14 mouse cellular contexts compared by ENCODE assay signal in the genomic region with DNA sequence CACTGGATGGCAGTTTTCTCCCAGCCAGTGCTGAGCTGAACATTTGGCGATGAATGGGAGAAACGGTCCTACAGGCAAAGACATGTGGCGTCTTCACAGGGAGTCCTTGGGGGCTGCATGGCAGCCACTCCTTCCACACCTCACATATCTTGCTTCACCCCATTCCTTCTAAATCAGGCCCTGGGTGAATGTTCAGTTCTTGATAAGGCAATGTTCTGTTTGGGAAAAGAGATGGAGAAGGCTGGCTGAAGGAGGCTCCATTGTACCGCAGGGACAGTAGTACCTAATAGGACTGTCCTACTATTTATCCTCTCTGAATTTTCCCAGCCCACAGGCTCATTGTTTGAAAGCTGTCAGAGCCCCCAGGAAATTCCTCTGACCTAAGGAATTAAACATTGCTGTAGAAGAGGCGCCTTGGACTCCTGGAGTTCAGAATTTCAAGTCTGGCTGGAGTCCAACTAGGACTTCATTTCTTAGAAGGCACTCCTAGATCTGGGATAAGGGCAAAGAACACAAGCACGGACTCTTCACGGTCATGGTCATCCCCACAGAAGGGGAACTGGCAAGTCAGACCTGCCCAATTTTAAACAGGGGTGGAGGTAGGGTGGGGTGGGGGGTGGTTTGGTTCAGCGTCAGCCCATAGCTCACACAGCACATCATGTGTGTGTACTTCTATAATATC. TPM values are rescaled to one million over a fixed set of nuclear protein-coding genes. Genes with fewer than 3 reads are reported as not detected.
DNase-seq lines count a peak whose midpoint lies in the region; ATAC-seq lines count a peak whose summit lies in the region.
"Had no signal": no experiment of that assay in that cellular context is flagged by ENCODE, and none has a peak within 500 bp of the region (broad histone marks: within the 10 kb centered on the region; RNA-seq: fewer than 3 reads in every experiment).

No protein-coding gene starts in this region.

- peak; percentile 13 to 26 for DNase-seq in cerebellum, postnatal 10 days
- no peak for DNase-seq in cerebellum, adult 11-12 months
- no peak for DNase-seq in limb, embryonic 10.5 days (ENCODE audit: low spot score)
- DNase-seq in kidney, adult 8-10 months, result peak; percentile 42 to 62
- no peak for DNase-seq in gastrocnemius, postnatal 14 days
- no peak for DNase-seq in right cerebral cortex, postnatal 10 days (ENCODE audit: low spot score in 2 of 2)
- DNase-seq: adrenal gland, adult 8-10 months; cerebellum, adult 8-10 months; layer of hippocampus, postnatal 36 days; lung, adult 18-20 months; thymus, postnatal 14 days had no signal

- intact Hi-C loops in gastrocnemius, postnatal 14 days (cut with DNase I; ENCODE audit: low total_unique reads), result no loop called here

- no peaks in the 10 kb centered on the region for H3K9me3 ChIP-seq in limb, embryonic 15.5 days
- H3K9me3 ChIP-seq in limb, embryonic 10.5 days (replicated peaks), result no peaks in the 10 kb centered on the region
- H3K9me3 ChIP-seq in liver, embryonic 16.5 days (replicated peaks; ENCODE audit: control insufficient read depth, low read length), result no peaks in the 10 kb centered on the region
- H3K9me3 ChIP-seq: hindbrain, embryonic 15.5 days had no signal

- no peak overlapping the region for H3K4me2 ChIP-seq in limb, embryonic 15.5 days
- H3K4me2 ChIP-seq in liver, embryonic 16.5 days (ENCODE audit: low read depth, low read length), result peak overlapping the region; percentile 56
- H3K4me2 ChIP-seq: hindbrain, embryonic 15.5 days had no signal

- H3K4me1 ChIP-seq in limb, embryonic 15.5 days, result no peaks in the 10 kb centered on the region
- no peaks in the 10 kb centered on the region for H3K4me1 ChIP-seq in limb, embryonic 10.5 days
- peaks cover 42% of the 10 kb centered on the region for H3K4me1 ChIP-seq in liver, embryonic 16.5 days (ENCODE audit: control insufficient read depth, low read depth, low read length)
- H3K4me1 ChIP-seq: hindbrain, embryonic 15.5 days had no signal

- no peak for ATAC-seq in limb, embryonic 15.5 days (ENCODE audit: insufficient number of reproducible peaks, low FRiP score, low TSS enrichment, low read depth)
- ATAC-seq in liver, embryonic 16.5 days (ENCODE audit: low read depth), result peak; percentile 17; the same call in 1 of the 2 replicates

- WGBS in limb, embryonic 15.5 days, result 43% methylated on average over 8 of the region's 8 CpGs
- 63% methylated on average over 8 of the region's 8 CpGs for WGBS in limb, embryonic 10.5 days
- 31% methylated on average over 8 of the region's 8 CpGs for WGBS in liver, embryonic 16.5 days (ENCODE audit: insufficient replicate concordance)

- H3K27ac ChIP-seq in limb, embryonic 15.5 days, result peak overlapping the region; percentile 43
- H3K27ac ChIP-seq in limb, embryonic 10.5 days, result no peak overlapping the region
- peak overlapping the region; percentile 93 for H3K27ac ChIP-seq in liver, embryonic 16.5 days (ENCODE audit: low read length)
- H3K27ac ChIP-seq: hindbrain, embryonic 15.5 days had no signal

- no peak overlapping the region for H3K9ac ChIP-seq in limb, embryonic 15.5 days
- peak overlapping the region; percentile 41 for H3K9ac ChIP-seq in liver, embryonic 16.5 days (ENCODE audit: low read depth, low read length)
- H3K9ac ChIP-seq: hindbrain, embryonic 15.5 days had no signal

- no peak overlapping the region for H3K4me3 ChIP-seq in limb, embryonic 15.5 days
- H3K4me3 ChIP-seq in limb, embryonic 10.5 days, result no peak overlapping the region
- H3K4me3 ChIP-seq in liver, embryonic 16.5 days (ENCODE audit: low read depth, low read length), result peak overlapping the region; percentile 1
- H3K4me3 ChIP-seq: hindbrain, embryonic 15.5 days had no signal

- H3K27me3 ChIP-seq in limb, embryonic 15.5 days, result no peaks in the 10 kb centered on the region
- H3K27me3 ChIP-seq in limb, embryonic 10.5 days (ENCODE audit: low read depth, poor library complexity, severe bottlenecking), result no peaks in the 10 kb centered on the region
- H3K27me3 ChIP-seq in liver, embryonic 16.5 days (ENCODE audit: control insufficient read depth, insufficient read depth, low read depth, low read length), result no peaks in the 10 kb centered on the region
- H3K27me3 ChIP-seq: hindbrain, embryonic 15.5 days had no signal

- H3K36me3 ChIP-seq in limb, embryonic 15.5 days, result no peaks in the 10 kb centered on the region
- no peaks in the 10 kb centered on the region for H3K36me3 ChIP-seq in limb, embryonic 10.5 days
- no peaks in the 10 kb centered on the region for H3K36me3 ChIP-seq in liver, embryonic 16.5 days (ENCODE audit: control insufficient read depth, insufficient read depth)
- H3K36me3 ChIP-seq: hindbrain, embryonic 15.5 days had no signal

RNA-seq across cellular contexts. Expression of gene Pgam1, which starts 4.5 kb away (rescaled TPM):
- 668 TPM in 2 replicates for polyA plus RNA-seq in limb, embryonic 15.5 days (2015; fragmentation: Nextera tagmentation; extraction: Ambion mirVana)
- 900 and 1,117 TPM in 2 replicates for polyA plus RNA-seq in limb, embryonic 10.5 days (2016; fragmentation: Nextera tagmentation; extraction: Ambion mirVana)
- 366 and 408 TPM in 2 replicates for polyA plus RNA-seq in liver, embryonic 16.5 days (2015; fragmentation: Nextera tagmentation; extraction: Ambion mirVana)
- 10 to 100 TPM; 22.5 to 26.7 TPM for total RNA-seq in gastrocnemius, postnatal 14 days (2021)

RNA-seq across cellular contexts. Expression of gene Rrp12, which starts 11.2 kb away (rescaled TPM):
- 16.1 and 17.4 TPM in 2 replicates for polyA plus RNA-seq in limb, embryonic 15.5 days (2015; fragmentation: Nextera tagmentation; extraction: Ambion mirVana)
- polyA plus RNA-seq in limb, embryonic 10.5 days (2016; fragmentation: Nextera tagmentation; extraction: Ambion mirVana), result 31.9 and 39.8 TPM in 2 replicates
- polyA plus RNA-seq in liver, embryonic 16.5 days (2015; fragmentation: Nextera tagmentation; extraction: Ambion mirVana), result 7.4 and 7.5 TPM in 2 replicates
- total RNA-seq in gastrocnemius, postnatal 14 days (2021), result 10 to 100 TPM; 29.9 to 37.2 TPM

RNA-seq across cellular contexts. Expression of gene Exosc1, which starts 26.0 kb away (rescaled TPM):
- 70.4 and 70.7 TPM in 2 replicates for polyA plus RNA-seq in limb, embryonic 15.5 days (2015; fragmentation: Nextera tagmentation; extraction: Ambion mirVana)
- polyA plus RNA-seq in limb, embryonic 10.5 days (2016; fragmentation: Nextera tagmentation; extraction: Ambion mirVana), result 91.7 and 102 TPM in 2 replicates
- polyA plus RNA-seq in liver, embryonic 16.5 days (2015; fragmentation: Nextera tagmentation; extraction: Ambion mirVana), result 25.4 and 27.3 TPM in 2 replicates
- total RNA-seq in gastrocnemius, postnatal 14 days (2021), result 10 to 100 TPM; 12.0 to 16.8 TPM

RNA-seq across cellular contexts. Expression of gene Zdhhc16, which starts 26.1 kb away (rescaled TPM):
- 85.7 and 91.7 TPM in 2 replicates for polyA plus RNA-seq in limb, embryonic 15.5 days (2015; fragmentation: Nextera tagmentation; extraction: Ambion mirVana)
- polyA plus RNA-seq in limb, embryonic 10.5 days (2016; fragmentation: Nextera tagmentation; extraction: Ambion mirVana), result 92.0 and 96.5 TPM in 2 replicates
- 32.1 and 32.5 TPM in 2 replicates for polyA plus RNA-seq in liver, embryonic 16.5 days (2015; fragmentation: Nextera tagmentation; extraction: Ambion mirVana)
- 10 to 100 TPM; 18.0 to 21.3 TPM for total RNA-seq in gastrocnemius, postnatal 14 days (2021)

RNA-seq across cellular contexts. Expression of gene Frat2, which starts 59.3 kb away (rescaled TPM):
- polyA plus RNA-seq in limb, embryonic 15.5 days (2015; fragmentation: Nextera tagmentation; extraction: Ambion mirVana), result 2.1 and 2.2 TPM in 2 replicates
- 1.9 and 3.0 TPM in 2 replicates for polyA plus RNA-seq in limb, embryonic 10.5 days (2016; fragmentation: Nextera tagmentation; extraction: Ambion mirVana)
- polyA plus RNA-seq in liver, embryonic 16.5 days (2015; fragmentation: Nextera tagmentation; extraction: Ambion mirVana), result 2.5 and 2.7 TPM in 2 replicates
- total RNA-seq in gastrocnemius, postnatal 14 days (2021), result 10 to 100 TPM; 19.9 to 28.3 TPM

Comparison
In these comparisons a context has a peak if more than half of its experiments do, and no peak if none do; other contexts are left out.
1. DNase-seq: peak in cerebellum, postnatal 10 days (2 of 2) and kidney, adult 8-10 months (2 of 2); none in cerebellum, adult 11-12 months (single experiment), limb, embryonic 10.5 days (single experiment), gastrocnemius, postnatal 14 days (single experiment) and right cerebral cortex, postnatal 10 days (0 of 2).